Mouse (Mus musculus): ENCODE data around the gene Scn11a. TPM values are rescaled to one million over a fixed set of nuclear protein-coding genes. Genes with fewer than 3 reads are reported as not detected.

The Scn11a gene
- not detected for polyA plus RNA-seq (2015; fragmentation: Illumina TruSeq; extraction: RNeasy Lipid Tissue Mini Kit (QIAGEN cat#74804); ENCODE audit: insufficient read depth, low read depth, low replicate concordance)

DNA sequence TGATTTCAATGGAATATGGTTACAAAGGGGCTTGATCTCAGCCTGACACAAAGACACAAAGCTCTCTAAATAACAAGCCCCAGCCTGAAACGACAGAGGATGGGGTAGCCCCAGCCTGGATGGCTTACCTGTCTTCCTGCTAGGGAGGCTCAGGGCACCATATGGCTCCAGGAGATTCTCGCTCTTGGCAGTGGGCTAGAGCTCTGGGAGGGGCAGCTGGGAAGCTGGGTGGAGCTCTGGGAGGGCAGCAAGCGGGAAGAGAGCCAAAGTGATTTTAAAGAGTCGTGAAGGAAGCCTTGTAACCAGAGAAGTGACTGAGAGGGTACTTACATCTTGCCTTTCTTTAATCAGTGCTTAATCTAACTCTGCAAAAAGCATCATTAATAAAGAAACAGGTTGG is at the start of gene Scn11a:
TSS of gene Scn11a (minus strand) at position 160 of the 400 bp plus-strand sequence.

DNA sequence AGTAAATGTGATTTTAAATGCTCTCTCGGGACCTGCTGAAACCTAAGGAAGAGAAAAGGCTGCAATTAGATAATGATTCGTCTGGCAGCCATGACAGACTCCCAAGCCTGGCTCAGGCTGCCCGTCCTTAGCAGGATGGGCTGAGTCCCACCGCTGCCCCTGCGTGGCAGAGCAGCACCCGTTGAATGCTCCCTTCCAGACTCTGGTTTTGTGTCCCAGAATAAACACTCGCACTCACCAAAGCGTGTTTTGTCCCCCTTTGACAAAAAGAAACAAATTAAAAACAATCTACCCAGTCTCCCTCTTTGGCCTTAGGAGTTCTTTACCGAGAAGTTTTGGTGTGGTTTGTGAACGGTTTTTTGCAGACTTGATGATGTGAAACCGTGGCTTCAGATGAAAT is 106.0 kb downstream of the Scn11a start, which contains the start of gene Scn10a:
TSS of gene Scn10a (minus strand) at position 101 of the 400 bp plus-strand sequence.

Other genes starting within 250 kb of the Scn11a start
- not detected for gene Scn5a, start 246.4 kb downstream of the Scn11a start, polyA plus RNA-seq (2015; fragmentation: Illumina TruSeq; extraction: RNeasy Lipid Tissue Mini Kit (QIAGEN cat#74804); ENCODE audit: insufficient read depth, low read depth, low replicate concordance)
- not detected for gene Scn10a, start 106.1 kb downstream of the Scn11a start, polyA plus RNA-seq (2015; fragmentation: Illumina TruSeq; extraction: RNeasy Lipid Tissue Mini Kit (QIAGEN cat#74804); ENCODE audit: insufficient read depth, low read depth, low replicate concordance)
- gene Wdr48, start 69.4 kb upstream of the Scn11a start, polyA plus RNA-seq (2015; fragmentation: Illumina TruSeq; extraction: RNeasy Lipid Tissue Mini Kit (QIAGEN cat#74804); ENCODE audit: insufficient read depth, low read depth, low replicate concordance): 9.2 TPM
- 6.8 TPM for gene Gorasp1, start 112.1 kb upstream of the Scn11a start, polyA plus RNA-seq (2015; fragmentation: Illumina TruSeq; extraction: RNeasy Lipid Tissue Mini Kit (QIAGEN cat#74804); ENCODE audit: insufficient read depth, low read depth, low replicate concordance)
- not detected for gene Ttc21a, start 112.2 kb upstream of the Scn11a start, polyA plus RNA-seq (2015; fragmentation: Illumina TruSeq; extraction: RNeasy Lipid Tissue Mini Kit (QIAGEN cat#74804); ENCODE audit: insufficient read depth, low read depth, low replicate concordance)
- gene Csrnp1, start 159.2 kb upstream of the Scn11a start, polyA plus RNA-seq (2015; fragmentation: Illumina TruSeq; extraction: RNeasy Lipid Tissue Mini Kit (QIAGEN cat#74804); ENCODE audit: insufficient read depth, low read depth, low replicate concordance): 2.0 TPM
- 0.66 TPM for gene Xirp1, start 198.1 kb upstream of the Scn11a start, polyA plus RNA-seq (2015; fragmentation: Illumina TruSeq; extraction: RNeasy Lipid Tissue Mini Kit (QIAGEN cat#74804); ENCODE audit: insufficient read depth, low read depth, low replicate concordance)
- gene Cx3cr1, start 244.4 kb upstream of the Scn11a start, polyA plus RNA-seq (2015; fragmentation: Illumina TruSeq; extraction: RNeasy Lipid Tissue Mini Kit (QIAGEN cat#74804); ENCODE audit: insufficient read depth, low read depth, low replicate concordance): 1.1 TPM